Mouse (Mus musculus) T-helper 1 cell (primary cell): ENCODE measurements around the gene Fzr1.

Experiments used
- in situ Hi-C: fragments of 300-600 bp; cut with MboI, MseI; formaldehyde crosslinking; loops from one replicate; pipeline ENCODE4 v1.15.1; 2025; ENCODE audit warnings: high pct_unique_total_duplicates

The Fzr1 gene

GRCm38 (mm10) chr10:81377793-81378552 lies at the start of gene Fzr1:
TSS of gene Fzr1 (minus strand) at chr10:81378516.
- in situ Hi-C loops: loop anchor here (10.0 kb wide), 1 partner anchor 553 kb away; the partner anchor contains the start of gene Oaz1

- in situ Hi-C loops: no loop called here
These were observed 49.6 kb upstream of the Fzr1 start for GRCm38 (mm10) chr10:81427804-81428506.

GRCm38 (mm10) chr10:81427327-81427726 lies 49.0 kb upstream of the Fzr1 start:
- in situ Hi-C loops: no loop called here

- in situ Hi-C loops: no loop called here
These were observed 48.6 kb upstream of the Fzr1 start for GRCm38 (mm10) chr10:81426897-81427296.

GRCm38 (mm10) chr10:81426081-81426671 lies 47.9 kb upstream of the Fzr1 start:
- in situ Hi-C loops: no loop called here

- in situ Hi-C loops: no loop called here
These were observed 47.0 kb upstream of the Fzr1 start for GRCm38 (mm10) chr10:81425236-81425850.

- in situ Hi-C loops: no loop called here
These were observed 46.1 kb upstream of the Fzr1 start for GRCm38 (mm10) chr10:81424246-81425051.

GRCm38 (mm10) chr10:81423476-81424245 lies 45.3 kb upstream of the Fzr1 start:
- in situ Hi-C loops: no loop called here

- in situ Hi-C loops: no loop called here
These were observed 44.4 kb upstream of the Fzr1 start for GRCm38 (mm10) chr10:81422661-81423217.

GRCm38 (mm10) chr10:81422191-81422590 lies 43.9 kb upstream of the Fzr1 start:
- in situ Hi-C loops: no loop called here

GRCm38 (mm10) chr10:81421797-81422100 lies 43.4 kb upstream of the Fzr1 start:
- in situ Hi-C loops: no loop called here

- in situ Hi-C loops: no loop called here
These were observed 42.9 kb upstream of the Fzr1 start for GRCm38 (mm10) chr10:81421041-81421796.

- in situ Hi-C loops: no loop called here
These were observed 42.0 kb upstream of the Fzr1 start for GRCm38 (mm10) chr10:81420191-81420767.

- in situ Hi-C loops: no loop called here
These were observed 41.0 kb upstream of the Fzr1 start for GRCm38 (mm10) chr10:81419111-81419928.

- in situ Hi-C loops: no loop called here
These were observed 40.1 kb upstream of the Fzr1 start for GRCm38 (mm10) chr10:81418216-81419070.

- in situ Hi-C loops: no loop called here
These were observed 39.2 kb upstream of the Fzr1 start for GRCm38 (mm10) chr10:81417227-81418215.
